Mouse (Mus musculus) C2C12 (cell line): Measurements from ENCODE around the gene Pgm5.

ENCODE experiments used
- CEBPB ChIP-seq: IDR thresholded peaks from one replicate; pipeline ENCODE4 v1.6.1; 2011; ENCODE audit warnings: low read depth, mild to moderate bottlenecking, control low read depth, moderate library complexity
- CTCF ChIP-seq: IDR thresholded peaks from one replicate; pipeline ENCODE4 v1.5.1; 2011; ENCODE audit not compliant: control insufficient read depth, insufficient read depth, insufficient read length
- MAX ChIP-seq: IDR thresholded peaks from one replicate; pipeline ENCODE4 v1.6.1; 2011; ENCODE audit warnings: mild to moderate bottlenecking, control low read depth
- MYOD1 ChIP-seq: IDR thresholded peaks from one replicate; pipeline ENCODE4 v1.6.1; 2011; ENCODE audit warnings: low read depth; ENCODE audit not compliant: control insufficient read depth, insufficient read length
- MYOG ChIP-seq: IDR thresholded peaks from one replicate; pipeline ENCODE4 v1.6.1; 2011; ENCODE audit not compliant: control insufficient read depth, insufficient read length; ENCODE audit errors: extremely low read depth

GRCm38 (mm10) chr19:24651595-24651994 lies 210.1 kb downstream of the Pgm5 start:
- TF ChIP-seq CTCF (no peak), CEBPB (no peak), MAX (no peak), MYOD1 (no peak), MYOG (no peak)
